Mouse (Mus musculus) hindlimb bud, embryonic 11.5 days (tissue): Measurements from ENCODE around the gene Trcg1.

Experiments used
- DNase-seq: peaks from one replicate; pipeline ENCODE4 v3.0.0-alpha.2; 2012; ENCODE audit warnings: low read depth, low spot score; ENCODE audit errors: extremely low spot score

The Trcg1 gene

DNA sequence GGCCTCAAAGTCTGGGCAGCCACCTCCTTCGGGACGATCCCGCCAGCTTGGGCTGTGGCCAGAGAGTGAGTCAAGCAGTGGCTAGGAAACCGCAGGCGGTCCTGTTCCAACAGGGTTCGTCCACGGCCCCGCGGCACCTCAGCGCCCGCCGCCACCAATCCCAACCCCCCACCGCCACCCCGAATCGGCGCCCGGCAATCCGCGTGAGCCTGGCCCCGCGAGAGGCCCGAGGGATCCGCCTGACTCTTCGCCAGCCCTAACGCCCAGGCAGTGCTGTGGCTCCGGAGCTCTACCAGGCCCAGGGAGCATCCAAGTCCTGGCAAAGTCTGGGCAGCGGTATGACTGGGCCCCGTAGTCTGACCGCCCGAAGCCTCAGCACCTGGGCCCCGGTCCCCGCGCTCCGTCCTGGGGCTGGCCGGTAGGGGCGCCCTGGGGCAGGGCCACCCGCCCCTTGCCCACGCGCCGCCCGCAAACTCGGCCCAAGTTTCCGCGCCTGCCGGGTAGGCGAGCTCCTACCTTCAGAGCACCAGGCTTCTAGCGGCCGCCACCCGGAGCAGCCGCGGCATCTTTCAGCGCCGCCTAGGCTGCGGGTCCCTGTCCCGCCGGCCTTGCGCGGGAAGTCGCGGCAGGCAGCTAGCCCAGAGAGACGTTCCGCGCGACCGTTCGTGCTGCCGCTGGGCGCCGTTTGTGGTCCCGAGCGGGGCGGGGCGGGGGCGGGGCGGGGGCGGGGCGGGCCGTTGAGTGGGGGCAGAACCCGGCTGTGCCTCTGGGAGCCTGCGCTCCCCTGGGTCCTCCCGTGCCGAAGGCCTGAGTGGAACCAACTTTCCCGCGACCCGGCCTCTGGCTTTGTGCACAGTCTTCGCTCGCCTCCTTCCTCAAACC is 25.8 kb downstream of the Trcg1 start, which contains the start of gene 1700017B05Rik:
1700017B05Rik (minus strand) TSS at position 700 of the 882 bp plus-strand sequence.
- no peak for DNase-seq

DNA sequence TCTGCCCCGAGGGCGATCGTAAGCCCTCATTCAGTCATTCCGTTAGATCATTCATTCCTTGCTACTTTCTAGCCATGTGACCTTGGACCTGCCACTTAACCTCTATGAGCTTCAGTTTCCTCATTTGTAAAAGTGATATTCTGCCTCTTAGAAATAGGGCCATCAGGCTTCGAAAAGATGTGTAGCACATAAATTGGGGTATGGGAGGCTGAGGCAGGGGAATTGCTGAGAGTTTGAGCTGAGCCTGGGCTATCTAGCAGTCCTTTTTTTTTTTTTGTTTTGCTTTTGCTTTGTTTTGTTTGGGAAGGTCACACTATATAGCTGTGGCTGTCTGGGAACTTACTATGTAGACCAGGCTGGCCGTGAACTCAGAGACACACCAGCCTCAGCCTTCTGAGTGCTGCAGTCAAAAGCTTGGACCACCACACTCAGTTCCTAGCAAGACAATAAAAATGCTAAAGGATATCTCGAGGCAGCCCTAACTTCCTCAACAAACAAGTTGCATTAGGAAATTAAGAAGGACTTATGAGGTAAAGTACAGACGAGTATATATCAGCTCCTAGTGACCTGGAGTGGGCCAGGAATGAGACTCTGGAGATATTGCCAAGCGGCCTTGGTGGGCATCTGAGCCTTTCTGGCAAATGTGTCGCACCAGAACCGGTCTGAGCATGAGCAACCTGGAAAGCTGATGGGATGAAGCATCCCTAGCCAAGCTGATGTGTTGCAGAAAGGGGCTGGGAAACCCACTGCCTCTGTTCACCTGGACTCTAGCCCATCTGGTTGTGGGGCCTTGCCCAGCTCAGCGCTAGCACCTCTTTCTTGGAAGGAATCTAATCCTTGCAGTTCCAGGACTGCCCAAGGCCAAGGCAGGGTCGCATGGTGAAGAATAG is 26.7 kb downstream of the Trcg1 start:
- DNase-seq, result no peak

DNA sequence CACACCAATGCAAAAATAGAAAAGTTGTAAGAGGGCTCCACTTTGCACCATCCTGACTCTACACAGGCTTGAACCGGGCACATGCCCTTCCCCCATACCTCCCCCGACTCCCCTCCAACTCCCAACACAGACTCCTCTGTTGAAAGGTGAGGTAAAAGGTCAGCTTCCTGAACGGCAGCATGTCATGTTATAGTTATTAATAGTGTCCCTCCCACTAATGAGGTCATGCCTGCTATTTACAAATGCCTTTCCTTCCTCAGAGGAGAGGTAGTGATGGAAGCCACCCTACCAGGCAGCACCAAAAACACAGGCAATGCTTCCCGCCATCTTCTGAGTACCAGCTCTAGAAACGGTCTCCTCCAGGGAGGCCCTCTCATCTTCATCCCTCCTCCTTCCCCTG is 28.8 kb downstream of the Trcg1 start:
- DNase-seq, result no peak

DNA sequence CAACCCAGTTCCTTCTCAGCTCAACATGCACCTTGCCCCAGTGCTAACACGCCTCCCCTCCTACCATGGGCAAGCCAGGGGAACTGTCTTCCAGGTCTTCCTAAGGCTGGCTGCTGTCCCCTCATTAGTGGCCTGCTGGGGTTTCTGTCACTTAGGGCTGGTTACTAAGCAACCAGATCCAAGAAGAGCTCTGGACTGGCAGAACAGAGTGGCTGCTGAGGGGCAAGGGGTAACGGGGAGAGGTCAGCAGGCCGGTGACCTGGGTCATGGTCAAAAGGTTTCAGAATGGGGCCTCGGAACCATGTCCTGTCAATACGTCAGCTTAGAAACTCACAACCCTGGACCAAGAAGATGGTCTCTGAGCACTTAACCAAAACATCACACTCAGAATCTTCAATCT is 31.1 kb downstream of the Trcg1 start:
- no peak for DNase-seq

DNA sequence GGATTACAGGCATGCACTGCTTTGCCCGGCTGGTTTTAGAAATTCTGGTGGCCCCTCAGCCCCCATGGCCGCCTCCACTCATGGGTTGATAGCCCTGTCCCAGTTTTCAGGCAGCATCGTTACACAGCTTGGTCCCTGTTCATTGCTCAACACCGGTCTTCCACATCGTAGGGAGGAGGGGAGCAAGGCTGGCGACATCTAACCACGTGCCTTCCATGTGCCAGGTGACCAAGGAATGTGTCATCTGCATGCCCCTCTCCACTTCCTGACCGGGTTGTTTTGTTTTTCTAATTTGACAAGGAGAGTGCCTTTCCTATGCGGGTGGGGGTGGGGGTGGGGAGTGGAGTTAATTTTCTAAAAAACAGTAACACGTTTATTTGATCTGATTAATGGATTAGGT is 31.7 kb downstream of the Trcg1 start:
- DNase-seq, result no peak

DNA sequence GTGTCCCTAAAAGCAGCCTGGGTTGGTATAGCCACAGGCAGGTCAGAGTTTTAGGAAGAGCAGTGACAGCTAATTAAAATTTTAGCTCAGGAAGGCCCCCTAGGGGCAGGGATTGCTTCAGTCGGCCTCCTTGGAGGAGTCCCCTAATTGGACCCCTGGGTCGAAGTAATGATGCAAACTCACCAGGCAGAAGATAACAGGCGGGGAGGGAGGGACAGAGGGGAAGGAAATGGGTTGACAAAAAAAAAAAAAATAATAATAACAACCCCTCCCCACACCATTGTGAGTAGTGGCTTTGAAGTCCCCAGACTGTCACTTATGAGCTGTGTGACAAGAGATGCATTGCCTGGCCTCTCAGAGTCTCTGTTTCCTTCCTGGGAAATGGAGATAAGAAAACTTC is 32.2 kb downstream of the Trcg1 start:
- no peak for DNase-seq

DNA sequence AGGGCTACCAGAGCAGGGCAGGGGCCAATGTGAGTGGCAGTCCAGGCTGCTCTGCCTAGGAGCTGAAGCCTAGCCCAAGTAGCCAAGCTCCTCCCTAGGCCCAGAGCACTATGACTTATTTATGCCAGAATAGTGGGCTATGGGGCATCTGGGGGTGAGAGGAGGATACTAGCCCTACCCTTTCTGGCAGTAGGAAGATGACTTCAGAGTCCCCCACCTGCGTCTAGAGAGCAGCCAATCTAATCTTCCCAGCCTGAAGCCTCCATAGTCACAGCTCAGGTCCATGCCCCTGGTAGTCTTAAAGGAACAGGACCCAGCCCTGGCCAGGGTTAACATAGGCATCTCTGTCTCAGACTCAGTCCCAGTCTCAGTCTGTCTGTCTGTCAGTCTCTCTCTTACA is 33.0 kb downstream of the Trcg1 start:
- no peak for DNase-seq

DNA sequence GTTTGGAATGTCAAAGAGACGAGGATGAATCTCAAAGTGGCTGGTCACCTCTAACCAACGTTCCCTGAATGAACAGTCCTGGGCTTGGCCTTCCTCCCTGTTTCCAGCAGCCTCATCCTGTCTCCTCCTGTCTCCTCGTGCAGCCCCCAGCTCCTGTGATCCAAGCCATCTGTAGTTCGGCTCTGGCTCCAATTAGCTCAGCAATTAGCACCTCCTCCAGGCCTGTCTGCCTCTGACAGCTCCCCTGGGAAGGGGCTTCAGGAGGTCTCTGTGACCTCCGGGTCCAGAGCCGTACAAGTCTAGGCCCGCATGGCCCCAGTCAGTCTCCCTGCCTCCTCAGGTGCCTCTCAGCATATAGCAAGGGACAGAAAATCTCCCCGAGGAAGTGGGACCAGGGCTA is 34.0 kb downstream of the Trcg1 start:
- DNase-seq, result no peak

DNA sequence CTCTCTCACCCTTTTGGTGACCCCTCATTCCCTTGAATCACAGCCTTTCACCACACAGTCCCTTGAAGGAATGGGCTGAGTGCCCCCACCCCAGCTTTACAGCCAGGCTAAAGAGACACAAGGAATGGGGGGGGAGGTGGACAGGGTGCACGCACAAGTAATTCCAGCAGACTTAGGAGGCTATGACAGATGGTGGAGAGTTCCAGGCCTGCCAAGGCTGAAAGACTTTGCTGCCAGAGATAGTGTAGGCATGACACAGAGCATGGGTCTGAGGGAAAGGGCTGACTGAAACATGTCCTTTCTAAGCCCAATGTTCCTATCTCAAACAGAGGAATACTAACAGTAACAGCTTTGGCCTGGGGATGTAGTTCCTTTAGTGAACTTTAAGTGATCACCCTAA is 34.7 kb downstream of the Trcg1 start:
- DNase-seq, result no peak

DNA sequence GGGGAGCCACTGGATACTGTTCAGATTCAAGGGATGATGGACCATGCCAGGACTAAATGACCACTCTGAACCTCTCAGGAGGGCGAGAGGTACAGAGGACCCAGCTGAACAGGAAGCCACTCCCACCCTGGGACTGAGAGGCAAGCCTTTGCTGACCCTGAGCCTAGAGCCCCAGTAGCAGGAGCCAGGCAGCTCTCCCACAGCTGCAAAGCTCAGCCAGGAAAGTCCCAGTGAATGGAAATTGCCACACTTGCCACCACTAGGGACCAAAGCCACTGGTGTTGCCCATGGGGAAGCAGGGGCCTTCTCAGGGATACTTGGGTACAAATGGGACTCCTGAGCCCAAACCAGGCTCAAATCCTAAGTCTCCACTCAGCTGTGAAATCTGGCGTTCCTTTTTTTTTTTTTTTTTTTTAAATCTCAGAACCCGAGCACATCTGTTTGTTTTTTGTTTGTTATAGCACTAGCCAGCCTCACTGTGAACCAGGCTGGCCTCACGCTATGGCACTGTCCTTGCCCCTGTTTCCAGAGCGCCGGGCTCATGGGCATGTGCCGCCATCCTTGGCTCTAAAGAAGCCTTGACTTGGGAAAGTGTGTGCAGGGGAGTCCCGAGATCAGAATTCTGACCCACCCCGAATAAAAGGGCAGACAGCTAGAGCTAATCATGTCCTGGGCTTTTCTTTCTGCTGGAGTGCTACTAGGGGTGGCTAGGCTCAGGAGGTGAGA is 35.6 kb downstream of the Trcg1 start:
- no peak for DNase-seq

DNA sequence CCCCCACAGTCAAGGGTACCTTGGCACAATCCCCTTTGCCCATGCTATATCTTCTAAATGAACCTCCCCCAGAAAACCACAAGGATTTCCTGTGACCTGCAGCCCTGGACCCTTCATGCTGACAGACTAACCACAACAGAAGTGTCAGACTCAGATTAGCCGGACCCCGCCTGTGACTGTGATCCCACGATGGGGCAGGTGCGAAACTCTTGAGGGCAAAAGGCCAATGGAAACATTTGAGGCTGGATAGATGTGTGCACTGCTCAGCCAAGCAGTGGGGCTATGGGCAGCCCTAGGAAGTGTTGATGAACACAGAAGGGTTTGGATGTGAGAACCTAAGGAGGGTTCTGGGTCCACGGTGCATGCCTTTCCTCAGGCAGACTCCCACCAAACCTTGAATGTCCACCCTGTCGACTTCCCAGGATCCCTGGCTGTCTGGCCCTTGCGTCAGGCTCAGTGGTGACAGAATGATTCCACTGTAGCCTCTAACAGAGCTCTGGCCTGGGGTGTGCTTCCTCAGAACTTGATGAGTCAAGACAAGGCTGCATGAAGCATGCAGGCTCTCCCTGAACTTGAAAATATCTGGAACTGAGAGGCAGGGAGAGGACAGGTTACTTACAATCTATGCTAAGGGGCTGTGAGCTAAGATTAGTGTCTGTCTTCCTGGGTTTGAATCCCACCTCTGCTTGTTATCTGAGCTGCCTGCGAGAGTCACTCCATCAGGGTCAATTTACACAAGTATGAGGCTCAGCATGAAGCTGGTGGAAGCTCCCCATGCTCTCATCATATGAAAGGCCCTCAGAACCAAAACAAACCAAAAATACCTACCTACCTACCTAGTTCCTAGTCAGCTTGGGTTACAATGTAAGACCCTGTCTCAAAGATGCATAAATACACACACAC is 36.8 kb downstream of the Trcg1 start:
- no peak for DNase-seq

DNA sequence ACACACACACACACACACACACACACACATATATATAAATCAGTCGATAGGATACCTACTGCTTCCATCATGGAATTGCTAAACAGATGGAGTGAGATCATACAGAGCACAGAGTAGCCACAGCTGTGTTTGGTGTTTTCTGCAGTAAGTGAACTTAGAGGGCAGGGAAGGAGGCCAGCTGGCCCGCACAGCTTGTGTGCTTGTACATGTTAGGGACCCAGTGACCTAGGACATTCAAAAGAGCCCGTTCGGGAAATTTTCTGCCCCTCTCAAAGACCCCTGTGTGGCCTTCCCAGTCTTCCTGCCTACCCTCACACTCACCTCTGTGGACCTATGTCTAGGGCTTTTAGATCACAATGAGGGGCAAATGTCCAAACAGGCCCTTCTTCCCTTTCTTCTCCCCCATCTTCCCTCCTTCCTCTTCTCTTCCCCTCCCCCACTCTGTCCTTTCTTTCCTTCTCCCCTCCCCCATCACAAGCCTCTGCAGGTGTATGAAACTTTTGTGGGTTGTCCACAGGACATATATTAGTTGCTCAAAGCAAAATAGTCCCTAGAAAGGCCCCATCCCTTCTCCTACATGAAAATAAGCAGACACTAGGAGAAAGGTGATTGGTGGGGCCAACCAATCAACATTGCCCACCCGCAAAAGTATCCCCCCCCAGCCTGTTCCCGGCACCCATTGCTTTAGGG is 37.6 kb downstream of the Trcg1 start:
- DNase-seq, result no peak

DNA sequence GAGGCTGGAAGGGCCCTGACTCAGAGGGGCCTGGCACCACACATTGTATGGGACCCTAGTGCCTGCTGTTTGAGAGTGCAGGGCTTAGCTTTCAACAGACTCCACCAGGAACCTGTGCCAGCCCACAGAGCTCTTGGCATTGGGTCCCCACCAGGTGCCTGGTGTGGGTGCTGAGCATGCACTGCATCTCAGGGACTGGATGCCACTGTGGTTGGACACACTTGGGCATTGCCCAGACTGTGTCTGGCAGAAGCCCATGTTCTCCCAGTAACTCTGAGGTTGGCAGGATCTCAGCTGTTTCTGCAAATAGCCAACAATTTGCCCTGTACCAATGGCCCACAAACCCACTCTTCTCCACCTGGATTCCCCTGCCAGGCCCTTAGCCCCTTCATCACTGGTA is 40.0 kb downstream of the Trcg1 start:
- DNase-seq, result no peak

DNA sequence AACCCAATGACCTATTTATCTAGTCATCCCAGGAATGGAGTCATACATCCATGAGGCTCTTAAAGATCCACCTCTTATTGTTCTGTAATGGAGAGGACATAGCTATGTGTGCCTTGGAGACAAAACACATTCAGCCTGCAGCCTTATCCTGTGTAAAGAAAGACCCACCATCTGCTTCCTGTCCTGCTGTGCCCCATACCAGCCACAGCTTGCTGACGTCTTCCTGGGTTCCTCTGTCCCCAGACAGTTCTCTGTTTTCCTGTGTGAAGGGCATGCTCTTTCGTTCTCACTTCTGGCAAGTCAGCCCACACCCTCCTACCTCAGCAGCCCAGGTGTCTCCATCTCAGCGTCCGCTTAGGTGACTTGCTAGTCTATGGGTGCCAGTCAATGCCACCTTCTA is 41.9 kb downstream of the Trcg1 start:
- no peak for DNase-seq

DNA sequence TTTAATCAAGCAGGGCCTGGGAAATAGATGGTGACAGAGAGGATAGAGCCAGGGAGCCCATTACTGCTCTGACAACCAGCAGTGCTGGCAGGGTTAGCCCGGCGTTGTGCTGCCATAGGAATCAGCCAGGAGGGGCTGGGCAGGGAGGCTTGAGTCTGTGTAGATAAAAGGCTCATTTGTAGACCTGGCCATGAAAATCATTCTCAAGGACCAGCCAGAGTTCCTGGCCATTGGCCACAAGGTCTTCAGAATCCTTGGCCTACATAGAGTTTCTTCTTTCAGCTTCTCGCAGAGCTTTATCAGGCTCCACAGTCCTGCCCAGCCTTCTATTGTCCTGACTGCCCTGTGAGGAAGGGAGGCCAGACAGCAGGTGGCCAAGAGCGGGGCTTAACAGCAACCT is 43.1 kb downstream of the Trcg1 start:
- no peak for DNase-seq

DNA sequence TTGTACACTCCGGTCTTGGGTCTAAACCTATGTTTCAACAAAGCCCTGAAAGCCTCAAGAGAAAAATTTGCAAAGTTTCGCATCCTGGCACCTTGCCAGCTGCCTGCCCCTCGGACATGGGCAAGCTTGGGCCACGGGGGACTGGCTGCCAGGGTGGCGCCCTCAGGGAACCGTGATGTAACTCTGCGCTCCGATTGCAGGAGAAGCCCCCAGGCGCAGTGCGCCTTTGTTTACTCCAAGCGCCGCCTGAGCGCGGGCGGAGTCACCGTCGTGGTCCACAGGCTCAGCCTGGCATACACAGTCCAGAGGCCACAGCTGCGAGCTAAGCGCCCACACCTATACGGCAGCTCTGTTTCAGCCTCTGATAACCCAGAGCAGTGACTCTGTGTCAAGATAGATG is 45.2 kb downstream of the Trcg1 start:
- no peak for DNase-seq

DNA sequence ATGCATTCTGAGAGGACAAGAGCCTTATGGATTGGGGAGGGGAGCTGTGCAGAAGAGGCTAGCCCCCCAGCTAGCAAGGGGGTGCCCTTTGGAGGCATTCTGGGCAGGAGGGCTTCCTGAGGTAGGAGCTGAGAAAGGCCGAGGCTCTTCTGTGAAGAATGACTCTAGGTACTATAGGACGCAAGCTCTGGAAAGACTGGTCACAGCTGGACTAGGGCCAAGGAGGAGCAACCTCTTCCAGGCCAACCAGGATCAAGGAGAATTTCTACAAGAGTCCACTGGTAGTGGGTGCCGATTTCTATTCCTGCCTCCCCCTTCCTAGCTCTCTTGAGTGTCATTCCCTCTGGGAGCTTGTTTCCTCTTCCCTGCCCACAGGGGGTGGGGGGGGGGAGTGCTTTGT is 46.3 kb downstream of the Trcg1 start:
- no peak for DNase-seq

DNA sequence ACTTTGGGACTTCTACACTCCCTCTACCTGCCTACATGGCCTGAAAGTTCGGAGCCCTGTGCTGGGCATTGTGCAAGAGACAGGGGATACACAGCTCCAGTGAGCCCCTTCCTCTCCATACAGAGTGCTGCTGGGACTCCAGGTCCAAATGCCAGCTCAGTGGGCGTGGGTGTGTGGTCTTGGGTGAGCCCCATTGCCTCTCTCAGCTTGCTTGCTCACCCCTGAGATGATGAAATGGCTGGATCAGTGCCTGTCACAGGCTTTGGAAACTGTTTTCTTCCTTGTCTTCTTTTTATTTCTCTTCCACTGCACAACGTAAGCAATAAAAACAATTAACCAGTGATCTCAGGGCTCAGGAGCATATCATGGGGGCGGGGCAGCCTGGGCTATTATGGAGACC is 47.0 kb downstream of the Trcg1 start:
- no peak for DNase-seq

DNA sequence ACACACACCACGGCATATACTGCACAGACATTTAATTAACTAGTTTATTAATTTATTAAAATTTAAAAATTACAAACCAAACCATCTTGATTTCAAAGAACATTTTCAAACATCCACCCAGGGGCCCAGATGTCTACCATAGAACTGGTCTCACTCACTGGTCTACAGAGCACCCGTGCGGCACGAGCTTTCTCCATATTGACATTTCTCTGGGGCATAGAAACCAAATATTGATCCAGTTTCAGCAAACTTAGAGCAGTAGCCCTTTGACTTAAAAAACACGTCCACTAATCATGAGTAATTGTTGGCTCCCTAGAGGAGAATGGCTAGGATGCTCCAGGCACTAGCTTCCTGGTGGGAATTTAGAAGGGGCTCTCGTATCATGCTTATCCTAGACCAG is 50.8 kb downstream of the Trcg1 start:
- no peak for DNase-seq

DNA sequence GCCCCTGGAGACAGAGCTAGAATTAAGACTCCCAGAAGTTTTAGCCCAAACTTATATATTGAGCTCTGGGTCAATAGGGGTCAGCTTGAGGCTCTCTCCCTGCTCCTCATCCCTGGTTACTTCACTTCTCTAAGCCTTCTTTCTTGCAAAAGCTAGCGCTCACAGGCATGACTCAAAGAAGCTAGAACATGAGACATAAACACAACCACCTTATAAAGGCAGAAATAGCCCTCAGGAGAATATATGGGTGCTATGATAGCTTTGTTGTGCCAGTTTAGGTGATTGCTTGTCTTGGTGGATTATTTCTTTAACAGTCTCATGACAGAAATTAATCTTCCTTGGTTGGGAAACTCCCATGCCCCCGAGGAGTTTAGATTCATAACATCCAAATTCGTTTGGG is 58.5 kb downstream of the Trcg1 start:
- DNase-seq, result no peak
